Mouse (Mus musculus): ENCODE data around the gene Lix1. TPM values are rescaled to one million over a fixed set of nuclear protein-coding genes. Genes with fewer than 3 reads are reported as not detected.

The Lix1 gene
- total RNA-seq (2023) = under 1 TPM; 0.42 to 0.91 TPM

GRCm38 (mm10) chr17:17402222-17403004 is at the start of gene Lix1:
Gene Lix1 (plus strand): TSS chr17:17402672.

GRCm38 (mm10) chr17:17373918-17374910 is 28.3 kb upstream of the Lix1 start, which contains the start of gene Riok2:
Gene Riok2 (plus strand): TSS chr17:17374309.

Other genes starting within 250 kb of the Lix1 start
- gene Riok2, start 28.4 kb upstream of the Lix1 start, total RNA-seq (2023) = 10 to 100 TPM; 14.6 to 17.1 TPM
- gene Lnpep, start 222.4 kb downstream of the Lix1 start, total RNA-seq (2023) = 100 to 1,000 TPM; 180 to 181 TPM